Mouse (Mus musculus) CH12.LX (cell line): Measurements from ENCODE around the gene Olfr435.

ENCODE experiments used
- CTCF ChIP-seq, 2 experiments: IDR thresholded peaks in 1 of 2; conservative IDR thresholded peaks in 1 of 2; 2 replicates each; pipeline ENCODE4 v1.5.1; 2011 to 2012; ENCODE audit warnings: low read depth in 2 of 2, low read length in 2 of 2, improper control_type of control experiment in 1 of 2, inconsistent platforms in 1 of 2, mild to moderate bottlenecking in 1 of 2, moderate library complexity in 1 of 2
- EP300 ChIP-seq: IDR thresholded peaks from 2 replicates; pipeline ENCODE4 v1.6.1; 2011; ENCODE audit warnings: low read length, improper control_type of control experiment
- ETS1 ChIP-seq: conservative IDR thresholded peaks from 2 replicates; pipeline ENCODE4 v1.6.1; 2012; ENCODE audit warnings: low read depth, mild to moderate bottlenecking, inconsistent platforms, low read length, improper control_type of control experiment, moderate library complexity
- HCFC1 ChIP-seq: IDR thresholded peaks from 2 replicates; pipeline ENCODE4 v1.6.1; 2012; ENCODE audit warnings: low read depth, mild to moderate bottlenecking, inconsistent platforms, low read length, improper control_type of control experiment
- KAT2A ChIP-seq: IDR thresholded peaks from 2 replicates; pipeline ENCODE4 v1.6.1; 2012; ENCODE audit warnings: low read length, improper control_type of control experiment, inconsistent platforms; ENCODE audit not compliant: insufficient replicate concordance
- MAX ChIP-seq: IDR thresholded peaks from 2 replicates; pipeline ENCODE4 v1.6.1; 2011; ENCODE audit warnings: low read length, improper control_type of control experiment
- MAZ ChIP-seq: IDR thresholded peaks from 2 replicates; pipeline ENCODE4 v1.6.1; 2012; ENCODE audit warnings: low read depth, mild to moderate bottlenecking, inconsistent platforms, low read length, improper control_type of control experiment, moderate library complexity
- NRF1 ChIP-seq: IDR thresholded peaks from 2 replicates; pipeline ENCODE4 v1.6.1; 2014; ENCODE audit warnings: low read depth, mild to moderate bottlenecking, inconsistent platforms, low read length, improper control_type of control experiment, moderate library complexity
- POLR2A ChIP-seq: IDR thresholded peaks from 2 replicates; pipeline ENCODE4 v1.6.1; 2011; ENCODE audit warnings: low read depth, mild to moderate bottlenecking, improper control_type of control experiment, low read length
- POLR2AphosphoS2 ChIP-seq: IDR thresholded peaks from 2 replicates; pipeline ENCODE4 v1.6.1; 2011; ENCODE audit warnings: low read depth, low read length, improper control_type of control experiment
- SMC3 ChIP-seq: IDR thresholded peaks from 2 replicates; pipeline ENCODE4 v1.6.1; 2011; ENCODE audit warnings: low read depth, low read length, improper control_type of control experiment
- USF1 ChIP-seq: IDR thresholded peaks from 2 replicates; pipeline ENCODE4 v1.6.1; 2014; ENCODE audit warnings: low read depth, mild to moderate bottlenecking, inconsistent platforms, low read length, improper control_type of control experiment
- ZMIZ1 ChIP-seq: IDR thresholded peaks from 2 replicates; pipeline ENCODE4 v1.6.1; 2012; ENCODE audit warnings: low read depth, mild to moderate bottlenecking, inconsistent platforms, low read length, improper control_type of control experiment

DNA sequence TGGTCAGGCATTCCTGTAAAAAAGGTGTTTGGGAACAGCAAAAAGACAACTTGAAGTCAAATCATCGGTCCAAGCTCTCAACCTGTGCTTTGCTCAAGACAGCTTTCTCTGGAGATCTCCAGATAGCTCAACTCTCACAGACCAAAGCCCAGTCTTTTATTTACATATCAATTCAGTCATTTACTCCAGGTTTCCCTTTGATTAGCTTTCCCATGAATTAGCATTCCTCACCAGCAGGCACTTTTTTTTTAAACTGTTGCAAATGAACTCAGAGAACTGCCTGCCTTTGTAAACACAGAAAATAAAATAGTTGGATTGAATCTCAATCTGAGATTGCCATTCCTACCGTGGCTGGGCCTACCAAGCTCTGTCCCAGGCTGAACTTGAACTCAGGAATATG is 8.4 kb downstream of the Olfr435 start:
- no peak for TF ChIP-seq HCFC1
- TF ChIP-seq CTCF (conservative IDR thresholded peaks at IDR 0.05 in 1 of 2, IDR thresholded peaks at IDR 0.05 in 1 of 2; ENCODE audit: low read depth in 2 of 2, low read length in 2 of 2) = no peak
- no peak for TF ChIP-seq USF1
- no peak for TF ChIP-seq EP300
- no peak for TF ChIP-seq ZMIZ1
- TF ChIP-seq POLR2A = no peak
- no peak for TF ChIP-seq MAX
- no peak for TF ChIP-seq POLR2AphosphoS2
- no peak for TF ChIP-seq ETS1
- TF ChIP-seq MAZ = no peak
- no peak for TF ChIP-seq SMC3
- no peak for TF ChIP-seq NRF1
- no peak for TF ChIP-seq KAT2A
